In the genomic region with DNA sequence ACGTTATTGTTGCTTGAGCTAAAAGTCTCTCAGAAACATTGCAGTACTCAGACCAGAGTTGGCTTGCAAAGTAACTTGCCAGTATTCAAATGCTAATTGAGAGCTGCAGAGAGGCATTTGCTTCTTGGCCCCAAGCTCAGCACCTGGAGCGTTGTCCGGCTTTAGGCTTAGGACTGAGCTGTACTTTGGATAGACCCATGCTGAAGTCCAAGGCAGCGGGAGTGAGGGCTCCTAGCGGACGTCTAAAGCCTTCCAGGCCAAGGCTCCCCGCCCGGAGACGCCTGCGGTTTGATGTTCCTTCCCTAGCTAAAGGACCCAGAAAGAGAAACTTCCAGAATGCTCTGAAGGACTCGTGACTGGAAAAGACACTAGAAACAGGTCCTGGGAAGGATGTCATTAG, we compare ENCODE assay signal across 8 mouse cellular contexts. TPM values are rescaled to one million over a fixed set of nuclear protein-coding genes. Genes with fewer than 3 reads are reported as not detected.
DNase-seq lines count a peak whose midpoint lies in the region; ATAC-seq and TF ChIP-seq lines count a peak whose summit lies in the region.

No protein-coding gene starts in this region.

- H3K36me3 ChIP-seq in liver, embryonic 13.5 days, result no peaks in the 10 kb centered on the region
- no peaks in the 10 kb centered on the region for H3K36me3 ChIP-seq in liver, embryonic 11.5 days (ENCODE audit: control insufficient read depth, insufficient read depth, low read length)
- no peaks in the 10 kb centered on the region for H3K36me3 ChIP-seq in forebrain, embryonic 12.5 days (replicated peaks)
- no peaks in the 10 kb centered on the region for H3K36me3 ChIP-seq in kidney, postnatal 0 days (ENCODE audit: insufficient read depth, low read length)
- no peaks in the 10 kb centered on the region for H3K36me3 ChIP-seq in neural tube, embryonic 14.5 days (ENCODE audit: control insufficient read depth, insufficient read depth, low read length)

- H3K4me3 ChIP-seq in liver, embryonic 13.5 days (replicated peaks), result 0 out of 2 replicates have a peak overlapping the region, but pooled peaks have one; percentile 38
- H3K4me3 ChIP-seq in liver, embryonic 11.5 days (ENCODE audit: low read depth, low read length), result no peak overlapping the region
- H3K4me3 ChIP-seq in forebrain, embryonic 12.5 days (replicated peaks), result peak overlapping the region; percentile 5
- peak overlapping the region; percentile 26 for H3K4me3 ChIP-seq in kidney, postnatal 0 days (replicated peaks; ENCODE audit: low read depth, low read length)
- H3K4me3 ChIP-seq in neural tube, embryonic 14.5 days (ENCODE audit: low read depth, low read length), result peak overlapping the region; percentile 19; the same call in 1 of the 2 replicates

- H3K27me3 ChIP-seq in liver, embryonic 13.5 days, result peaks cover 72% of the 10 kb centered on the region
- peaks cover 61% of the 10 kb centered on the region for H3K27me3 ChIP-seq in liver, embryonic 11.5 days (replicated peaks; ENCODE audit: control insufficient read depth, insufficient read depth, low read length)
- H3K27me3 ChIP-seq in forebrain, embryonic 12.5 days, result peaks cover 65% of the 10 kb centered on the region
- peaks cover 37% of the 10 kb centered on the region for H3K27me3 ChIP-seq in kidney, postnatal 0 days (ENCODE audit: insufficient read depth, low read length)
- peaks cover 40% of the 10 kb centered on the region for H3K27me3 ChIP-seq in neural tube, embryonic 14.5 days (ENCODE audit: control insufficient read depth, insufficient read depth, low read length)

- 0 out of 2 replicates have a peak, but pooled peaks cover 4% of the 10 kb centered on the region for H3K9me3 ChIP-seq in liver, embryonic 13.5 days (replicated peaks)
- no peaks in the 10 kb centered on the region for H3K9me3 ChIP-seq in liver, embryonic 11.5 days (ENCODE audit: control insufficient read depth, low read length)
- 0 out of 2 replicates have a peak, but pooled peaks cover 4% of the 10 kb centered on the region for H3K9me3 ChIP-seq in forebrain, embryonic 12.5 days
- H3K9me3 ChIP-seq in kidney, postnatal 0 days (replicated peaks; ENCODE audit: low read length), result no peaks in the 10 kb centered on the region
- H3K9me3 ChIP-seq in neural tube, embryonic 14.5 days (ENCODE audit: control insufficient read depth, low read length), result no peaks in the 10 kb centered on the region

- no peak overlapping the region for H3K27ac ChIP-seq in liver, embryonic 13.5 days
- H3K27ac ChIP-seq in liver, embryonic 11.5 days (ENCODE audit: low read depth, low read length), result no peak overlapping the region
- no peak overlapping the region for H3K27ac ChIP-seq in forebrain, embryonic 12.5 days
- no peak overlapping the region for H3K27ac ChIP-seq in kidney, postnatal 0 days
- H3K27ac ChIP-seq in neural tube, embryonic 14.5 days (ENCODE audit: low read depth, low read length), result no peak overlapping the region

- H3K4me1 ChIP-seq in liver, embryonic 13.5 days (replicated peaks), result peaks cover 9% of the 10 kb centered on the region
- H3K4me1 ChIP-seq in liver, embryonic 11.5 days (replicated peaks; ENCODE audit: control insufficient read depth, insufficient read depth, low read length), result peaks cover 6% of the 10 kb centered on the region
- H3K4me1 ChIP-seq in forebrain, embryonic 12.5 days, result peaks cover 7% of the 10 kb centered on the region
- peaks cover 6% of the 10 kb centered on the region; the same call in 1 of the 2 replicates for H3K4me1 ChIP-seq in kidney, postnatal 0 days (replicated peaks; ENCODE audit: insufficient read depth, low read length)
- peaks cover 7% of the 10 kb centered on the region for H3K4me1 ChIP-seq in neural tube, embryonic 14.5 days (ENCODE audit: control insufficient read depth, insufficient read depth, low read length)

- no peak overlapping the region for H3K4me2 ChIP-seq in liver, embryonic 13.5 days
- H3K4me2 ChIP-seq in liver, embryonic 11.5 days, result no peak overlapping the region
- no peak overlapping the region for H3K4me2 ChIP-seq in forebrain, embryonic 12.5 days
- H3K4me2 ChIP-seq in kidney, postnatal 0 days (ENCODE audit: low read length), result peak overlapping the region; percentile 48
- H3K4me2 ChIP-seq in neural tube, embryonic 14.5 days (ENCODE audit: low read depth, low read length), result no peak overlapping the region

- no peak for DNase-seq in liver, embryonic 13.5 days
- no peak for DNase-seq in liver, embryonic 11.5 days (ENCODE audit: low spot score)
- DNase-seq in kidney, postnatal 0 days (ENCODE audit: low spot score), result peak; percentile 63
- no peak for DNase-seq in urinary bladder, adult 18-20 months (ENCODE audit: low spot score in 2 of 2)
- DNase-seq in left cerebral cortex, adult 11 months (ENCODE audit: low spot score), result no peak

- ATAC-seq in liver, embryonic 13.5 days (ENCODE audit: low read depth), result no peak
- no peak for ATAC-seq in liver, embryonic 11.5 days (replicated peaks; ENCODE audit: low FRiP score)
- ATAC-seq in forebrain, embryonic 12.5 days (ENCODE audit: low FRiP score), result no peak
- no peak for ATAC-seq in kidney, postnatal 0 days (replicated peaks; ENCODE audit: low FRiP score, low read depth)
- ATAC-seq in neural tube, embryonic 14.5 days (ENCODE audit: low read depth), result no peak
- no peak for ATAC-seq in megakaryocyte-erythroid progenitor cell, adult 5-6 weeks (replicated peaks; ENCODE audit: low FRiP score, low TSS enrichment, poor library complexity, severe bottlenecking)

- peak; percentile 52 for TF ChIP-seq CTCF in kidney, postnatal 0 days (IDR thresholded peaks at IDR 0.05; ENCODE audit: low read depth)

- no peak overlapping the region for H3K9ac ChIP-seq in liver, embryonic 13.5 days
- no peak overlapping the region for H3K9ac ChIP-seq in liver, embryonic 11.5 days (ENCODE audit: low read depth, low read length)
- H3K9ac ChIP-seq in forebrain, embryonic 12.5 days, result no peak overlapping the region
- 0 out of 2 replicates have a peak overlapping the region, but pooled peaks have one; percentile 5 for H3K9ac ChIP-seq in kidney, postnatal 0 days (ENCODE audit: low read depth, low read length)
- no peak overlapping the region for H3K9ac ChIP-seq in neural tube, embryonic 14.5 days (replicated peaks; ENCODE audit: low read depth, low read length)

- WGBS in liver, embryonic 13.5 days (ENCODE audit: insufficient replicate concordance), result 3% methylated on average over 11 of the region's 11 CpGs
- WGBS in liver, embryonic 11.5 days, result 2% methylated on average over 11 of the region's 11 CpGs
- WGBS in forebrain, embryonic 12.5 days, result 2% methylated on average over 11 of the region's 11 CpGs
- WGBS in kidney, postnatal 0 days, result 3% methylated on average over 11 of the region's 11 CpGs
- WGBS in neural tube, embryonic 14.5 days, result 1% methylated on average over 11 of the region's 11 CpGs

RNA-seq across cellular contexts. Expression of a gene that starts 1.4 kb away (rescaled TPM):
- 0.07 TPM in 1 of 2 replicates, not detected in the other for polyA plus RNA-seq in liver, embryonic 13.5 days (2015; fragmentation: Nextera tagmentation; extraction: Ambion mirVana)
- polyA plus RNA-seq in liver, embryonic 11.5 days (2014; fragmentation: Nextera tagmentation; extraction: Ambion mirVana), result 0.11 TPM in 1 of 2 replicates, not detected in the other
- polyA plus RNA-seq in forebrain, embryonic 12.5 days (2016; fragmentation: Nextera tagmentation; extraction: Ambion mirVana), result 0.19 and 0.46 TPM in 2 replicates
- 0.13 and 0.18 TPM in 2 replicates for polyA plus RNA-seq in kidney, postnatal 0 days (2015; fragmentation: Nextera tagmentation; extraction: Ambion mirVana)
- 0.22 and 0.46 TPM in 2 replicates for polyA plus RNA-seq in neural tube, embryonic 14.5 days (2014; fragmentation: Nextera tagmentation; extraction: Ambion mirVana)
- total RNA-seq in megakaryocyte-erythroid progenitor cell, adult 5-6 weeks (2014; fragmentation: Nextera tagmentation), result not detected in 2 replicates
- total RNA-seq in megakaryocyte-erythroid progenitor cell, adult 5-6 weeks (2017), result not detected in 2 replicates

RNA-seq across cellular contexts. Expression of a gene that starts 8.1 kb away (rescaled TPM):
- 47.6 and 51.6 TPM in 2 replicates for polyA plus RNA-seq in liver, embryonic 13.5 days (2015; fragmentation: Nextera tagmentation; extraction: Ambion mirVana)
- polyA plus RNA-seq in liver, embryonic 11.5 days (2014; fragmentation: Nextera tagmentation; extraction: Ambion mirVana), result 88.4 and 89.4 TPM in 2 replicates
- polyA plus RNA-seq in forebrain, embryonic 12.5 days (2016; fragmentation: Nextera tagmentation; extraction: Ambion mirVana), result 84.8 and 86.5 TPM in 2 replicates
- 62.1 and 69.1 TPM in 2 replicates for polyA plus RNA-seq in kidney, postnatal 0 days (2015; fragmentation: Nextera tagmentation; extraction: Ambion mirVana)
- polyA plus RNA-seq in neural tube, embryonic 14.5 days (2014; fragmentation: Nextera tagmentation; extraction: Ambion mirVana), result 52.0 and 57.2 TPM in 2 replicates
- total RNA-seq in megakaryocyte-erythroid progenitor cell, adult 5-6 weeks (2014; fragmentation: Nextera tagmentation), result 68.2 and 80.6 TPM in 2 replicates
- 43.9 and 64.9 TPM in 2 replicates for total RNA-seq in megakaryocyte-erythroid progenitor cell, adult 5-6 weeks (2017)

RNA-seq across cellular contexts. Expression of a gene that starts 24.9 kb away (rescaled TPM):
- 21.3 and 25.1 TPM in 2 replicates for polyA plus RNA-seq in liver, embryonic 13.5 days (2015; fragmentation: Nextera tagmentation; extraction: Ambion mirVana)
- polyA plus RNA-seq in liver, embryonic 11.5 days (2014; fragmentation: Nextera tagmentation; extraction: Ambion mirVana), result 47.4 and 51.3 TPM in 2 replicates
- 73.3 and 78.8 TPM in 2 replicates for polyA plus RNA-seq in forebrain, embryonic 12.5 days (2016; fragmentation: Nextera tagmentation; extraction: Ambion mirVana)
- polyA plus RNA-seq in kidney, postnatal 0 days (2015; fragmentation: Nextera tagmentation; extraction: Ambion mirVana), result 56.5 and 59.1 TPM in 2 replicates
- polyA plus RNA-seq in neural tube, embryonic 14.5 days (2014; fragmentation: Nextera tagmentation; extraction: Ambion mirVana), result 112 and 129 TPM in 2 replicates
- total RNA-seq in megakaryocyte-erythroid progenitor cell, adult 5-6 weeks (2014; fragmentation: Nextera tagmentation), result 52.5 and 57.0 TPM in 2 replicates
- total RNA-seq in megakaryocyte-erythroid progenitor cell, adult 5-6 weeks (2017), result 17.3 and 25.5 TPM in 2 replicates

RNA-seq across cellular contexts. Expression of a gene that starts 44.2 kb away (rescaled TPM):
- polyA plus RNA-seq in liver, embryonic 13.5 days (2015; fragmentation: Nextera tagmentation; extraction: Ambion mirVana), result 0.10 TPM in 2 replicates
- 0.56 TPM in 2 replicates for polyA plus RNA-seq in liver, embryonic 11.5 days (2014; fragmentation: Nextera tagmentation; extraction: Ambion mirVana)
- polyA plus RNA-seq in forebrain, embryonic 12.5 days (2016; fragmentation: Nextera tagmentation; extraction: Ambion mirVana), result 0.61 and 0.65 TPM in 2 replicates
- polyA plus RNA-seq in kidney, postnatal 0 days (2015; fragmentation: Nextera tagmentation; extraction: Ambion mirVana), result 3.9 and 4.1 TPM in 2 replicates
- polyA plus RNA-seq in neural tube, embryonic 14.5 days (2014; fragmentation: Nextera tagmentation; extraction: Ambion mirVana), result 0.53 and 0.62 TPM in 2 replicates
- total RNA-seq in megakaryocyte-erythroid progenitor cell, adult 5-6 weeks (2014; fragmentation: Nextera tagmentation), result 0.32 TPM in 1 of 2 replicates, not detected in the other
- total RNA-seq in megakaryocyte-erythroid progenitor cell, adult 5-6 weeks (2017), result 0.69 and 0.80 TPM in 2 replicates

RNA-seq across cellular contexts. Expression of a gene that starts 53.1 kb away (rescaled TPM):
- 1.1 and 1.2 TPM in 2 replicates for polyA plus RNA-seq in liver, embryonic 13.5 days (2015; fragmentation: Nextera tagmentation; extraction: Ambion mirVana)
- 1.2 and 1.3 TPM in 2 replicates for polyA plus RNA-seq in liver, embryonic 11.5 days (2014; fragmentation: Nextera tagmentation; extraction: Ambion mirVana)
- 10.3 and 14.3 TPM in 2 replicates for polyA plus RNA-seq in forebrain, embryonic 12.5 days (2016; fragmentation: Nextera tagmentation; extraction: Ambion mirVana)
- 2.5 TPM in 2 replicates for polyA plus RNA-seq in kidney, postnatal 0 days (2015; fragmentation: Nextera tagmentation; extraction: Ambion mirVana)
- polyA plus RNA-seq in neural tube, embryonic 14.5 days (2014; fragmentation: Nextera tagmentation; extraction: Ambion mirVana), result 5.0 and 7.3 TPM in 2 replicates
- 0.26 TPM in 1 of 2 replicates, not detected in the other for total RNA-seq in megakaryocyte-erythroid progenitor cell, adult 5-6 weeks (2014; fragmentation: Nextera tagmentation)
- not detected in 2 replicates for total RNA-seq in megakaryocyte-erythroid progenitor cell, adult 5-6 weeks (2017)
